Mouse (Mus musculus): ENCODE data around the gene Hnrnpd. TPM values are rescaled to one million over a fixed set of nuclear protein-coding genes. Genes with fewer than 3 reads are reported as not detected.

Hnrnpd gene
- polyA plus RNA-seq (2016; fragmentation: Nextera tagmentation; extraction: Ambion mirVana) = 445 and 497 TPM in 2 replicates

DNA sequence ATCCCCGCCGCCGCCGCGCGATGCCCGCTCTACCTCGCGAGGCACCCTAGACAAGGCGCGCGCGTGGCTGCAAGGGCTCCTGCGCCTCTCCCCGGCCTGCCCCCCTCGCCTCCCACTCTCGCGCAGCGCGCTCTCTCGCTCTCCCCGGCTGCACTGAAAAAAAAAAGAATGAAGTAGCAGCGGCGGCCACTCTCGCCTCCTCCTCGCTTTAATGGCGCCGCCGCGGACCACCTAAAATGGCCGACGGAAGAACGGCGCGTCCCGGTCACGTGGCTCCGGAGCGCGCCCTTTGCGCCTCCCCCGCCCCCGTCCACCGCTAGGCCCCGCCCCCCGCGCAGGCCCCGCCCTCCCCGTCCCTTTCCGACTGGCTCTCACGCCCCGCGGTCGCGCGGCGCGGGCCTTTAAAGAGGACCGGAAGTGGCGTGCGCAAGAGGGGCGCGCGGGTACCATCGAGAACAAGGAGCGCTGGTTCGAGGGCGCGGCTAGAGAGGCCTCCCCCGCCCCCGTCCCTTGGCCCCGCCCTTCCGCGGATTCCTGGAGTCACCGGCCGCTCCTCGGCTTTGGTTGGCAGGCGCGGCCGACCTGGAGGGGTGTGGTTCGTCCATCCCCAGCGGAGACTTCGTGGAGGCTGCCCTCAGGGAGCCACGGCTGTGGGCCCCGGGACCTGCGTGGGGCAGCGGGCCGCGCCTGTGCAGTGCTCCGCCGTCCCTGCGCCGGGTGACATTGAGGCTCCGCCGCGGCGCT lies at the start of gene Hnrnpd, which contains the start of gene 4930524J08Rik:
Gene Hnrnpd, minus strand, starts transcription at position 240 of the 744 bp plus-strand sequence.
Gene 4930524J08Rik, plus strand, starts transcription at position 363 of the 744 bp plus-strand sequence.
- Histone ChIP-seq H3K9ac (peak within 1 kb of the TSS; percentile 98), H3K9me3 (replicated peaks) (no peaks in the 10 kb centered on the region), H3K4me3 (peak within 1 kb of the TSS; percentile 91), H3K4me2 (replicated peaks) (peak within 1 kb of the TSS; percentile 83), H3K36me3 (0 out of 2 replicates have a peak, but pooled peaks cover 3% of the 10 kb centered on the region), H3K4me1 (peaks cover 25% of the 10 kb centered on the region), H3K27me3 (no peaks in the 10 kb centered on the region), H3K27ac (peak within 1 kb of the TSS; percentile 99)
- under 1% methylated on average over 81 of the region's 97 CpGs for WGBS
- peak; percentile 98 for ATAC-seq (ENCODE audit: low FRiP score)

GRCm38 (mm10) chr5:100024868-100025267 lies 46.1 kb upstream of the Hnrnpd start:
- H3K4me1 ChIP-seq = peaks cover under 1% of the 10 kb centered on the region; the same call in 1 of the 2 replicates
- H3K4me3 ChIP-seq = no peak overlapping the region
- H3K27me3 ChIP-seq = no peaks in the 10 kb centered on the region; the same call in 1 of the 2 replicates
- no peaks in the 10 kb centered on the region for H3K36me3 ChIP-seq
- no peak overlapping the region for H3K27ac ChIP-seq
- 91% methylated on average over 1 of the region's 1 CpGs for WGBS
- ATAC-seq (ENCODE audit: low FRiP score) = no peak
- no peak overlapping the region for H3K9ac ChIP-seq
- no peak overlapping the region for H3K4me2 ChIP-seq (replicated peaks)
- H3K9me3 ChIP-seq (replicated peaks) = no peaks in the 10 kb centered on the region

DNA sequence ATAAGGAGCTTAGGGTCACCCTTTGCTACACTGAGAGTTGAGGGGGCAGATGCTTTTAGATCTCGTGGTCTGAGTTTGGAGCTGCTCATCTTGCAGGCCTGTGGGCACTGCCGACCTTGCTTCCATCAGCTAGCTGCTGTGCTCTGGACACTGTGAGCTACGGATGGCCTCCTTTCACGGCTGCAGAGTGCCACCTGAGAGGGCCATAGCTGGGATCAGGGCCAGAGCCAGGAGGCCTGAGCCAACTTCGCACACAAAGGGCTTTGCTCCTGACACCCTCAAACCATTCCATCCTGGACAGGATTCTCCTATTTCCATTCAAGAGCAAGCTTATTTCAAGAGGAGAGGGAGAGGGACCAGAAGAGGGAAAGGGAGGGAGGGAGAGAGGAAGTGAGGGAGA lies 45.7 kb upstream of the Hnrnpd start:
- Histone ChIP-seq H3K27ac (no peak overlapping the region), H3K4me2 (replicated peaks) (no peak overlapping the region), H3K36me3 (no peaks in the 10 kb centered on the region), H3K9ac (no peak overlapping the region), H3K9me3 (replicated peaks) (no peaks in the 10 kb centered on the region), H3K27me3 (no peaks in the 10 kb centered on the region; the same call in 1 of the 2 replicates), H3K4me3 (no peak overlapping the region), H3K4me1 (no peaks in the 10 kb centered on the region)
- WGBS = 83% methylated on average over 5 of the region's 5 CpGs
- no peak for ATAC-seq (ENCODE audit: low FRiP score)

DNA sequence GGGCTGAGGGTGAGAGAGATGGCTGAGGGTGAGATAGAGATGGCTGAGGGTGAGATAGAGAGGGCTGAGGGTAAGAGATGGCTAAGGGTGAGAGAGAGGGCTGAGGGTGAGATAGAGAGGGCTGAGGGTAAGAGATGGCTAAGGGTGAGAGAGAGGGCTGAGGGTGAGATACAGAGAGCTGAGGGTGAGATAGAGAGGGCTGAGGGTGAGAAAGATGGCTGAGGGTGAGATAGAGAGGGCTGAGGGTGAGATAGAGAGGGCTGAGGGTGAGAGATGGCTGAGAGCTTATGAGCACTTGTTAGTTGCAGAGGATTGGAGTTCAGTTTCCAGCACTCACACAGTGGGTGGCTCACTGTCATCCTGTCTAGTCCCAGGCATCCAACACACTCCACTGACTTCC lies 41.4 kb upstream of the Hnrnpd start:
- Histone ChIP-seq H3K27me3 (no peaks in the 10 kb centered on the region; the same call in 1 of the 2 replicates), H3K36me3 (no peaks in the 10 kb centered on the region), H3K4me1 (no peaks in the 10 kb centered on the region), H3K4me2 (replicated peaks) (no peak overlapping the region), H3K9ac (no peak overlapping the region), H3K4me3 (no peak overlapping the region), H3K27ac (no peak overlapping the region), H3K9me3 (replicated peaks) (no peaks in the 10 kb centered on the region)
- ATAC-seq (ENCODE audit: low FRiP score) = no peak

DNA sequence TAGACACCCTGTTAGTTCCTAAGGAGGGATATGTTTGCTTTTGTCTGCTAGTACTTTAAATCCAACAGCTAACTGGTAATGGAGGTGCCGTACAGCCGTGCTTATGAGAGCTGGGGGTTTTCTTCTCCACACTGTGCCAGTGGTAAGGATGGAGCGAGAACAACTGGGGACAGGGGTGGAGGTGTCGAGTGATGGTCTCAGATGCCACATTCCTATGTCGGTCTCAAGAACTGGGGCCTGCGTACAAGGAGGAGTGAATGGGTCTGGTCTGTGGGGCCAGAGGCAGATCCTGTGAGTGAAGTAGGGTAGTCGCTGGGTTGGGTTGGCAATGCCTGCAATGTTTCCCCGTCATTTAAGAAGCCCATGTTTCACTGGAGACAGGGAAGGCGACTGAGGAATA lies 33.9 kb upstream of the Hnrnpd start:
- 84% methylated on average over 9 of the region's 9 CpGs for WGBS
- Histone ChIP-seq H3K27ac (no peak overlapping the region), H3K4me3 (no peak overlapping the region), H3K4me2 (replicated peaks) (no peak overlapping the region), H3K36me3 (no peaks in the 10 kb centered on the region), H3K9ac (no peak overlapping the region), H3K4me1 (no peaks in the 10 kb centered on the region), H3K9me3 (replicated peaks) (no peaks in the 10 kb centered on the region), H3K27me3 (no peaks in the 10 kb centered on the region)
- ATAC-seq (ENCODE audit: low FRiP score) = no peak

DNA sequence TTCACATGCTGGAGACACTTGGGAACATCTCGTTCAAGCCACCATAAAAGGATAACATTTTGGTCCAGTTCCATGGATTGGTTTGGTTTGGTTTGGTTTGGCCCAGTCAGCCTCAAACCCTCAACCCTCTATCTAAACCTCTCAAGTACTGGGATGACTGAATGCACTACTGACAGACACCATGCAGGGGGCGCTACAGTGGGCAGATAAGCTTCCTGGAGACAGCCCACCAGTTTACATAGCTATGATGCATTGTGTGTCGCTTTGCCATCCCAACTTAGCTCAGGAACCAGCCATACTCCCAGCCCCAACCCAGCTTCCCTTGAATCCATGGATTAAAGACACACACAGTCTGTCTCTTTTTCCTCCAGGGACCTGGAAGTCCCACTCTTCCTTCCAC lies 29.7 kb upstream of the Hnrnpd start:
- no peak overlapping the region for H3K4me2 ChIP-seq (replicated peaks)
- no peak overlapping the region for H3K27ac ChIP-seq
- 0 out of 2 replicates have a peak, but pooled peaks cover 2% of the 10 kb centered on the region for H3K4me1 ChIP-seq
- H3K27me3 ChIP-seq = no peaks in the 10 kb centered on the region
- 52% methylated on average over 3 of the region's 3 CpGs for WGBS
- H3K9ac ChIP-seq = no peak overlapping the region
- no peaks in the 10 kb centered on the region for H3K36me3 ChIP-seq
- no peaks in the 10 kb centered on the region for H3K9me3 ChIP-seq (replicated peaks)
- no peak for ATAC-seq (ENCODE audit: low FRiP score)
- no peak overlapping the region for H3K4me3 ChIP-seq

- Histone ChIP-seq H3K27ac (no peak overlapping the region), H3K9me3 (replicated peaks) (no peaks in the 10 kb centered on the region), H3K4me1 (0 out of 2 replicates have a peak, but pooled peaks cover 4% of the 10 kb centered on the region), H3K4me3 (no peak overlapping the region), H3K36me3 (no peaks in the 10 kb centered on the region), H3K27me3 (no peaks in the 10 kb centered on the region), H3K9ac (no peak overlapping the region), H3K4me2 (replicated peaks) (no peak overlapping the region)
- ATAC-seq (ENCODE audit: low FRiP score) = no peak
- 75% methylated on average over 4 of the region's 4 CpGs for WGBS
These were observed 28.3 kb upstream of the Hnrnpd start for GRCm38 (mm10) chr5:100007040-100007375.

DNA sequence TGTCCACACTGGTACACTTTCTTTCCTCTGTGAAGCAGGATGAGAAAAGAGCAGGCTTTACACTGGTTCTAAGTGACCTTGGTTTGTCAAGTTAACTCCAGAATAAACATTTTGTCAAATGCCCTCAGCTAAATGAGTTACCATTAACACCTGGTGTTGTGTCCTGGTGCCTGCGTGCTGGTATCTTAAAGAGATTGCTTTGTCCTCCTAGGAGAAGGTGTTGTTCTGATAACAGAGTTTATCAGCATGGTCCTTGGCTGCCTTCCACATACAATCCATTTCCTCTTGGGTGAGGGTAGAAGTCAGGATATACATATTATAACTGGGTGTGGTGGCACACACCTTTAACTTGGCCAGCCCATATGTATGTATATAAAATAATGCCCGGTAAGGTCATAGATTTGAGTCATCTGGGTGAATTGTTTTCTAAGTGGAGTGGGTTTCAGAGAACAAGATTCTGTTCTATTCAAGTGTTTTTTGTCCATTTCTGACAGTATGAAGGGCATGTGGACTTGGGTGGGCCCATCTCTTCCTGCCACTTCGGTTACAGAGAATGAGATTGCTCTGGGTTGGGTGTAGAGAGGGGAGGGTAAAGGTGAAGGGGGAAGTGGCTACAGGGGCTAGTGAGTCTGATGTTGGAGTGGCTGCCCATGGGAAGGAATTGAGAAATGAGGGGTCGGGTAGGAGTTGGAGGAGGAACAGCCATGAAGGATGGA lies 27.7 kb upstream of the Hnrnpd start:
- Histone ChIP-seq H3K4me1 (0 out of 2 replicates have a peak, but pooled peaks cover 4% of the 10 kb centered on the region), H3K4me2 (replicated peaks) (no peak overlapping the region), H3K36me3 (no peaks in the 10 kb centered on the region), H3K27me3 (no peaks in the 10 kb centered on the region; the same call in 1 of the 2 replicates), H3K9ac (no peak overlapping the region), H3K9me3 (replicated peaks) (no peaks in the 10 kb centered on the region), H3K27ac (no peak overlapping the region), H3K4me3 (no peak overlapping the region)
- no peak for ATAC-seq (ENCODE audit: low FRiP score)
- 90% methylated on average over 4 of the region's 4 CpGs for WGBS

GRCm38 (mm10) chr5:100005896-100006295 lies 27.2 kb upstream of the Hnrnpd start:
- Histone ChIP-seq H3K27ac (no peak overlapping the region), H3K9ac (no peak overlapping the region), H3K36me3 (no peaks in the 10 kb centered on the region), H3K4me2 (replicated peaks) (no peak overlapping the region), H3K9me3 (replicated peaks) (no peaks in the 10 kb centered on the region), H3K27me3 (no peaks in the 10 kb centered on the region; the same call in 1 of the 2 replicates), H3K4me1 (0 out of 2 replicates have a peak, but pooled peaks cover 4% of the 10 kb centered on the region), H3K4me3 (no peak overlapping the region)
- WGBS = 86% methylated on average over 6 of the region's 6 CpGs
- ATAC-seq (ENCODE audit: low FRiP score) = no peak

DNA sequence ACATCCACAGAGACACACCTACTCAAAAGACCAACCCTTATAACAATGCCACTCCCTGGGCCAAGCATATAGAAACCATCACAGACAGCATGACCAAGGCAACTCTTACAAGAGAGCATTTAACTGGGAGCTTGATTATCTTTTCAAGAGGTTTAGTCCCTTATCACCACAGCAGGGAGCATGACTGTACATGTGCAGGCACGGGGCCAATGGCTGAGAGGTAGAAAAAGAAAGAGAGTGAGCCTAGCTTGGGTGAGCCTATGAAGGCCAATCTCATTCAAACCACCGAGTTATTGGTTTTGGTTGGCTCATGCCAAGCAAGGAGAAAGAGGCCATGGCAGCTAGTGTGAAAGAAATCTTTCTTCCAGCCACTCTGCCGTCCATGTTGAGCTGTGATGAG lies 26.7 kb upstream of the Hnrnpd start:
- 71% methylated on average over 3 of the region's 3 CpGs for WGBS
- H3K9me3 ChIP-seq (replicated peaks) = no peaks in the 10 kb centered on the region
- no peak overlapping the region for H3K4me2 ChIP-seq (replicated peaks)
- H3K36me3 ChIP-seq = no peaks in the 10 kb centered on the region
- H3K9ac ChIP-seq = no peak overlapping the region
- no peak for ATAC-seq (ENCODE audit: low FRiP score)
- 0 out of 2 replicates have a peak, but pooled peaks cover 4% of the 10 kb centered on the region for H3K4me1 ChIP-seq
- no peaks in the 10 kb centered on the region; the same call in 1 of the 2 replicates for H3K27me3 ChIP-seq
- H3K27ac ChIP-seq = no peak overlapping the region
- H3K4me3 ChIP-seq = no peak overlapping the region

DNA sequence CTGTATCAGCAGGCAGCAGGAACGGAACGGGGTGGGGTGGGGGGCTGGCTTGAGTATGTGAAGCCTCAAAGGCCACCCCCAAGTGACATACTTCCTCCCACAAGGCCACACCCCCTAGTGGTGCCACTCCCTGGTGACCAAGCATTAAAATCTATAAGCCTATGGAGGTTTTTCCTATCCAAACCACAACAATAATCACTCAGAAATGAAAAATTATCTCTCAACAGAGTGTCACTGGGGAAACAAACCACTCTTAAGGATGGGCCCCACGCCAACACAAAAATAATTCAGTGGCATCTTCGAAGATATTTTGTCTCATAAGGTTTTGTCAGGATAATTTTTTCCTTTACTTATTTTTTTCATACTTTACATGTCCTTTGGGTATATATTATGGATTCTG lies 25.2 kb upstream of the Hnrnpd start:
- H3K36me3 ChIP-seq = no peaks in the 10 kb centered on the region
- H3K9me3 ChIP-seq (replicated peaks) = no peaks in the 10 kb centered on the region
- no peak overlapping the region for H3K27ac ChIP-seq
- 90% methylated on average over 4 of the region's 4 CpGs for WGBS
- H3K27me3 ChIP-seq = no peaks in the 10 kb centered on the region; the same call in 1 of the 2 replicates
- 0 out of 2 replicates have a peak, but pooled peaks cover 4% of the 10 kb centered on the region for H3K4me1 ChIP-seq
- ATAC-seq (ENCODE audit: low FRiP score) = no peak
- H3K4me3 ChIP-seq = no peak overlapping the region
- H3K4me2 ChIP-seq (replicated peaks) = no peak overlapping the region
- no peak overlapping the region for H3K9ac ChIP-seq

DNA sequence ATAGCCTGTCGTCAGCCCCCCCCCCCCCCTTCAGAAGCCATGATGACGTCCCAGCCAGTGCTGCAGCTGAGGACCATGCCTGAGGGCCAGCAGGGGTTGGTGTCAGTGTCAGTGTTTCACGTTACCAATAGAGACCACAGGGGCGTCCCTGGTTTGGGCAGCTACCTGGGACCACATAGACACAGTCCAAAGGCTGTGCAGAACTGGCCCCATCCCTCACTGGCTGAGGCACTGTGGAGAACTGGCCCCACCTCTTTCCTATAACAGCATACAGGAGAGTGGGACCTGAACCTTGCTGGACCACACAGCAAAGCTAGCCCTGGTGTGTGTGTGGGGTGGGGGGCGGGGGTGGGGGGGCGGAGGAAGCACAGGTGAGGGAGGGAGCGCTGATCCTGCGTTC lies 21.8 kb upstream of the Hnrnpd start:
- H3K4me2 ChIP-seq (replicated peaks) = no peak overlapping the region
- no peak overlapping the region for H3K27ac ChIP-seq
- no peaks in the 10 kb centered on the region; the same call in 1 of the 2 replicates for H3K27me3 ChIP-seq
- ATAC-seq (ENCODE audit: low FRiP score) = no peak
- H3K36me3 ChIP-seq = no peaks in the 10 kb centered on the region
- no peak overlapping the region for H3K9ac ChIP-seq
- WGBS = 48% methylated on average over 8 of the region's 8 CpGs
- H3K4me3 ChIP-seq = no peak overlapping the region
- H3K4me1 ChIP-seq = 0 out of 2 replicates have a peak, but pooled peaks cover 4% of the 10 kb centered on the region
- H3K9me3 ChIP-seq (replicated peaks) = no peaks in the 10 kb centered on the region

Data from hindbrain, embryonic 12.5 days (tissue).